Mouse (Mus musculus): ENCODE results near the gene Kcnmb4.

GRCm38 (mm10) chr10:116475725-116476124, 2.0 kb upstream of the Kcnmb4 start:
- TF ChIP-seq CTCF (IDR thresholded peaks at IDR 0.05) (no peak), EP300 (IDR thresholded peaks at IDR 0.05) (no peak)
